Mouse (Mus musculus) liver, embryonic 13.5 days (tissue): ENCODE data around the gene Manba. TPM values are rescaled to one million over a fixed set of nuclear protein-coding genes. Genes with fewer than 3 reads are reported as not detected.
A peak's percentile ranks its signal among the peaks of the same experiment; 100 is the strongest.
"Not testable (repeated sequence)": the region's sequence is repeated elsewhere in the genome, so short reads cannot be mapped to it uniquely, and the experiment has no call there.

Experiments
- ATAC-seq: fragments of 200-750 bp; cut with Nextera tagmentation; 2 replicates; pipeline ENCODE4 v1.8.0; 2017; ENCODE audit warnings: low read depth, mild to moderate bottlenecking, moderate number of reproducible peaks, moderate library complexity
- DNase-seq: peaks from one replicate; pipeline ENCODE4 v3.0.0; 2022
- H3K27ac ChIP-seq: fragments of 300-500 bp; sonication (generic); 2 replicates; pipeline ENCODE4 v1.5.1; 2015; ENCODE audit warnings: moderate library complexity, mild to moderate bottlenecking, inconsistent platforms
- H3K27me3 ChIP-seq: fragments of 300-500 bp; sonication (generic); 2 replicates; pipeline ENCODE4 v1.6.1; 2015; ENCODE audit warnings: mild to moderate bottlenecking, inconsistent platforms
- H3K36me3 ChIP-seq: fragments of 300-500 bp; sonication (generic); 2 replicates; pipeline ENCODE4 v1.6.1; 2015; ENCODE audit warnings: mild to moderate bottlenecking, inconsistent platforms
- H3K4me1 ChIP-seq: fragments of 300-500 bp; sonication (generic); replicated peaks from 2 replicates; pipeline ENCODE4 v1.6.1; 2015; ENCODE audit warnings: inconsistent platforms
- H3K4me2 ChIP-seq: fragments of 300-500 bp; sonication (generic); 2 replicates; pipeline ENCODE4 v1.6.1; 2015; ENCODE audit warnings: inconsistent platforms, mild to moderate bottlenecking, moderate library complexity
- H3K4me3 ChIP-seq: fragments of 300-500 bp; sonication (generic); replicated peaks from 2 replicates; pipeline ENCODE4 v1.5.1; 2015; ENCODE audit warnings: mild to moderate bottlenecking, inconsistent platforms
- H3K9ac ChIP-seq: fragments of 300-500 bp; sonication (generic); 2 replicates; pipeline ENCODE4 v1.6.1; 2015; ENCODE audit warnings: mild to moderate bottlenecking, inconsistent platforms
- H3K9me3 ChIP-seq: fragments of 300-500 bp; sonication (generic); replicated peaks from 2 replicates; pipeline ENCODE4 v1.6.1; 2016; ENCODE audit warnings: inconsistent platforms
- WGBS: fragments of 180-500 bp; shearing (Covaris S2); methylation state at CpG from one replicate; pipeline ENCODE4 v1.1.7; 2015; ENCODE audit not compliant: insufficient replicate concordance; 5-methylcytosine and 5-hydroxymethylcytosine counted together
- polyA plus RNA-seq: library from polyadenylated mRNA; unstranded; fragments of >200 nt; fragmentation: Nextera tagmentation; extraction: Ambion mirVana; gene quantifications from 2 replicates; pipeline ENCODE4 v1.2.1, GENCODE M21; 2015

The Manba gene
- polyA plus RNA-seq, 1 experiment from 2014 or later = 4.9 TPM

DNA sequence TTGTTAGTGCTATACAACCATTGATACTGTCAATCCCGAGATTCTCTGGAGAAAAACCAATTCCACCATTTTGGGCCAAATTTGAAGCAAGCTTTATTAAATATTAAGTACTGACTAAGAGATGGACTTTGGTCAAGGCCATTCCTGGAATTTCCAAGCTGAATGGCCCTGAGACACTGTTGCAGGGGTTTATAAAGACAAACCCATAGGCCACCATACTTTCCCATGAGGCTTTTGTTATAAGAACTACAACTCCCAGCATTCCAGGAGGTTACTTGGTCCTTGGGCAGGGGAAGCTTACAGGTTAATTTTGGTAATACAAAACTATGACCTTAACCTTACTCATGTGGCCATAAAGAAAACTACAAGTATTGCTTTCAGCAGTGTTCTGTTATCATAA is 22.8 kb downstream of the Manba start:
- Histone ChIP-seq H3K9ac (no peak overlapping the region), H3K27ac (no peak overlapping the region), H3K36me3 (no peaks in the 10 kb centered on the region), H3K4me1 (no peaks in the 10 kb centered on the region), H3K27me3 (no peaks in the 10 kb centered on the region), H3K4me2 (no peak overlapping the region), H3K9me3 (no peaks in the 10 kb centered on the region), H3K4me3 (no peak overlapping the region)
- ATAC-seq (no peak), DNase-seq (no peak)
- 71% methylated on average over 1 of the region's 1 CpGs for WGBS

DNA sequence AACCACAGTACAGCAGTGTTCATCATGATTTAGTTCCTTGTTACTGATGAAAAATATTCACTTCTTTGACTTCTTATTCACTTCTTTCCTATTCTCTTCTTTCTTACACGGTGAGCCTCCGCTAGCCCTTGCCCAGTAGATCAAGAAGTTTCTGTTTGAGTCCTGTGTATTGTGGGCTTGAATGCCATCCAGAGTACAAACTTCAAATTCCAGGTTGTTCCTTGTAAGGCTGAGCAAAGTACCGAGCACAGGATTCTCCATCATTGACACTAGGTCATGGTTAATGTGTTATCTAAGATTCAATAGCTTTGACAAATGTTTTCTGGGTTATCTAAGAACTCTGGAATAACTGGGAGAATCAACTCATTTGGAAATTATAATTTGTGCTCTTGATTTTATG is 25.0 kb downstream of the Manba start:
- no peak for ATAC-seq
- no peak for DNase-seq
- Histone ChIP-seq H3K9me3 (no peaks in the 10 kb centered on the region), H3K4me2 (no peak overlapping the region), H3K27ac (no peak overlapping the region), H3K9ac (no peak overlapping the region), H3K4me3 (no peak overlapping the region), H3K4me1 (0 out of 2 replicates have a peak, but pooled peaks cover 5% of the 10 kb centered on the region), H3K27me3 (no peaks in the 10 kb centered on the region), H3K36me3 (no peaks in the 10 kb centered on the region)
- WGBS = 77% methylated on average over 3 of the region's 3 CpGs

DNA sequence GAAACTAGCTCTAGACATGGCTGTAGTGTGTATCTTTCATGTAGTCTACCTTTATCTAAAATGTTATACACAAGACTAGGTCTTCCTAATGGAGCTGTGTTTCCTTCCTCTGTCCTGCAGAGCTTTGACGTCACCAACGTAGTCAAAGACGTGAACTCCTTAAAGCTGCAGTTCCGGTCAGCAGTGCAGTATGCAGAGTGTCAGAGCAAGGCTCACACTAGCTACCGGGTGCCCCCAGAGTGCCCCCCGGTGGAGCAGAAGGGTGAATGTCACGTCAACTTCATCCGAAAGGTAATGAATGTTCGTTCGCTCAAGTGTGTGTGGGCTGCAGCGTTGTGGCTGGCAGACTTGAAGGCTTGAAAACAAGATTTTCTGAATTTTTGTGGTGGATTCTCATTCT is 26.3 kb downstream of the Manba start:
- Histone ChIP-seq H3K27me3 (no peaks in the 10 kb centered on the region), H3K9ac (no peak overlapping the region), H3K4me2 (no peak overlapping the region), H3K4me3 (no peak overlapping the region), H3K4me1 (peaks cover 7% of the 10 kb centered on the region), H3K9me3 (no peaks in the 10 kb centered on the region), H3K36me3 (no peaks in the 10 kb centered on the region), H3K27ac (no peak overlapping the region)
- 57% methylated on average over 11 of the region's 11 CpGs for WGBS
- ATAC-seq = no peak
- DNase-seq = no peak

DNA sequence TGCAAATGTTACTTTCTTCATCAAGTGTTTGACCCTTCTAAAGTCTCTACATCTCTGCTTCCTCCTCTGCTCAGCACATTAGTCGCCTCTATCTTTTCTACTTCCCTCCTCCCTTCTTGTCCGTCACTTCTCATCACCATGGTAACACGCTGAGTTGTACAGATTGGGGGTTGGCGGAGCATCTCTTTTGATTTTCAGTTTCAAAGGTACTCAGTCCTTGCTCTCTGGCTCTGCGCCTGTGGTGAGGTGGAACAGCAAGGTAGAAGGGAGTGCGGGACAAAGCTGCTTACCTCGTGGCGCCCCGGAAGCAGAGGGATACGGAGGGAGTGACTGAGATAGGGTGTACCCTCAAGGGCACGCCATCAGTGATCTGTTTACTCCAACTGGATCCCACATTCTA is 27.9 kb downstream of the Manba start:
- Histone ChIP-seq H3K36me3 (no peaks in the 10 kb centered on the region), H3K4me2 (no peak overlapping the region)

DNA sequence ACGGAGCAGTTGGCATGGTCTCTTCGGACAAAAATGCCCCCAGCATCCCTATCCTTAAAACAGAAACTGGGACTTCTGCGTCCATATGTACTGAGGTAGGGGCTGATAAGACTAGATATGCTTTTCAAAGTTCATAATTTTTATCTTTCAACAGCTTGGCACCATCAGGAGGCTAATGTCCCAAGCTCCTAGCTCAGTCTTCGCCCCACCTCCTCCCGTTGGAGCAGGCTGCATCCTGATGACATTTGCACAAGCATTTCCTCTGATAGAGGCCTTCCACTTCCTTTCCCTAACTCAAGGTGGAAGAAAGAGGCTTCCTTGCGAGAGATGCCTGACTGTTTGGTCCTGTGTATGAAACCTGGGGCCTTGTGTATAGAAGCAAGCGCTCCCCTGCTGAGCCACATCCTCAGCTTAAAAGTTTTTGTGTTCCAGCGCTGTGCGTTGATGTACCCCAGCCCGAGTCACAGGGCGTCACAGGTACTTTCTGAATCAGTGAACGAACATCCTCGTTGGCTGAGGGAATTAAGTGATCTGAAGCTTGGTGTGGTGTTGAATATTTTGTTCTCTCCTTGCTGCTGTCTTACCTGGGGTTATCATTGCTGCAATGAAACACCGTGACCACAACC is 28.5 kb downstream of the Manba start:
- Histone ChIP-seq H3K4me2 (no peak overlapping the region), H3K27ac (no peak overlapping the region), H3K4me3 (no peak overlapping the region), H3K36me3 (no peaks in the 10 kb centered on the region), H3K9me3 (no peaks in the 10 kb centered on the region), H3K27me3 (no peaks in the 10 kb centered on the region), H3K4me1 (peaks cover 13% of the 10 kb centered on the region), H3K9ac (no peak overlapping the region)
- 66% methylated on average over 14 of the region's 14 CpGs for WGBS
- no peak for ATAC-seq
- no peak for DNase-seq

More for the DNA sequence above, 27.9 kb downstream of the Manba start:
- Histone ChIP-seq H3K27me3 (no peaks in the 10 kb centered on the region), H3K27ac (no peak overlapping the region), H3K9ac (no peak overlapping the region), H3K4me1 (peaks cover 13% of the 10 kb centered on the region), H3K9me3 (no peaks in the 10 kb centered on the region), H3K4me3 (no peak overlapping the region)
- ATAC-seq = no peak
- 60% methylated on average over 11 of the region's 11 CpGs for WGBS
- DNase-seq = no peak

DNA sequence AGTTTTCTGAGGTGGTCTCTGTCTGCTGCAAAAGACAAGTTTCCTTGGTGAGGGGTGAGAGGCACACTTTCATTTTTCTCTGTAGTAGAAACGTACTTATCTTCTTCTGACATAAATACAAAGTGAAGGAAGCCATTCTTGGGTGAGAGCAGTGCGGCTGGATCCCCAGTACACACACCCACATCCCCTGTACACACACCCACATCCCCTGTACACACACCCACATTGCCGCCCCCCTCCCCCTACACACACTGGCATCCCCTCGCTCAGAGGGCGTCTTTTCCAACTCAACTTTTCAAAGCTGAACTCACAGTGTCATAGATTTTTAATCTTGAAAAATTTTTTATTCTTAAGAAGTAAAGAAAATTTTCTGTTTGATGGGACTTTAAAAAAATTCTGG is 29.8 kb downstream of the Manba start:
- Histone ChIP-seq H3K4me2 (no peak overlapping the region), H3K9me3 (no peaks in the 10 kb centered on the region), H3K27me3 (no peaks in the 10 kb centered on the region), H3K4me3 (no peak overlapping the region), H3K9ac (no peak overlapping the region), H3K36me3 (no peaks in the 10 kb centered on the region), H3K4me1 (peaks cover 13% of the 10 kb centered on the region), H3K27ac (no peak overlapping the region)
- 52% methylated on average over 5 of the region's 5 CpGs for WGBS
- ATAC-seq = no peak
- DNase-seq = no peak

DNA sequence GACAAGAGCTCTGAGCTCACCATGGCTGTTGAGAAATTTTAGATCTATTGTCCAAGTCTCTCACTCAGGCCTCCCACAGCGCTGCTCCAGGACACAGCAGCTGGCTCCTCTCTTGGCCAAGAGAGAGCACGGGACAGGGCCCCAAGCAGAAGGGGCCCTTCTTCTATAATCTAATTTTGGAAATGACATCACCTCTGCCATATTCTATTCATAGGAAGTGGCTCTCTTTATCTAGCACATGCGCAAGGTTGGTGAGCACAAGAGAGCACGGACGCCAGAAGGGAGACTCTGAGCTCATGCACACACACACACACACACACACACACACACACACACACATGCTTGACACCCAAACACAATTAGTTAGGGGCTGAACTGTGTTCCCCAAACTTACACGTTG is 31.5 kb downstream of the Manba start:
- 18% methylated on average over 6 of the region's 6 CpGs for WGBS
- H3K4me2 ChIP-seq = 0 out of 2 replicates have a peak overlapping the region, but pooled peaks have one; percentile 10
- no peak for DNase-seq

DNA sequence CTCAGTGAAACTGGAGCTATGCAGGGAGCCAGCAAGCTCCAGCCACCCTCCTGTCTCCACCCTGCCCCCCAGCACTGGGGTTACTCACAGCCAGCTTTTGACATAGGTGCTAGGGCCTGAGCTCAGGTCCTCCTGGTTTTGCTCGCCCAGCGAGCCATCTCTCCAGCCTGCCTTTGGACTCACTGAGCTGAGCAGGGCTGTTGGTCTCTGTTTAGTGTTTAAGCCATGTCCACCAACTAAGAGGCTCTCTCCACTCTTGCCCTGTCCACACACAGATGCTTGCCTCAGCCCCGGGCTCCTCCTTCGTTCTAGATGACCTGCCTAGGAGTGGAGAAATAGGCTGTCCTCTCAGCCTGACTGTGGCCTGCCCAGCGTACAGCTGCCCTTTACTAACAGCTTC is 33.5 kb downstream of the Manba start:
- Histone ChIP-seq H3K4me2 (no peak overlapping the region), H3K36me3 (no peaks in the 10 kb centered on the region), H3K9ac (no peak overlapping the region), H3K4me3 (no peak overlapping the region), H3K27ac (no peak overlapping the region), H3K9me3 (no peaks in the 10 kb centered on the region), H3K4me1 (peaks cover 18% of the 10 kb centered on the region), H3K27me3 (no peaks in the 10 kb centered on the region)
- 76% methylated on average over 5 of the region's 5 CpGs for WGBS
- no peak for ATAC-seq
- no peak for DNase-seq

More for the DNA sequence above, 31.5 kb downstream of the Manba start:
- Histone ChIP-seq H3K36me3 (no peaks in the 10 kb centered on the region), H3K4me3 (no peak overlapping the region), H3K27me3 (no peaks in the 10 kb centered on the region), H3K4me1 (peaks cover 13% of the 10 kb centered on the region), H3K9ac (no peak overlapping the region), H3K27ac (no peak overlapping the region), H3K9me3 (no peaks in the 10 kb centered on the region)
- ATAC-seq = peak; percentile 78

DNA sequence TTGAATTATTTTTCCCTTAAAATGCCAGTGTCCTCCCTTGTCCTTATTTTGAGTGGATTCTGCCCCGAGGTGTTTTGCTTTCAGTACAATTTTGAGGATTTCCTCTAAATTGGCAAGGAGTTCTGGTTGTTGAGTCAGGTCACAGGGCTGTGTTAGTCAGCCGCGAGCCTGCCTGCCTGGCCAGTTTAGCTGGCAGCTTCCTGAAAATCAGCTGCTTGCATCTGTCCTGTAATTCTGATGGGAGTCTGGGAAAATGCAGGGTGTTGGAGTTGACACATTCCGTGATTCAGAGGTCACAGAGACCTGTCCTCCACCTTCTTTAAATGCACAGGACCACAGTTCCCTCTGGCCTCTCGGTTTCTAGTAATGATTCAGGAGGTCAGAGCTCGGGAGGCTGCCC is 34.2 kb downstream of the Manba start:
- Histone ChIP-seq H3K9ac (no peak overlapping the region), H3K4me3 (no peak overlapping the region), H3K4me2 (no peak overlapping the region), H3K27me3 (no peaks in the 10 kb centered on the region), H3K9me3 (no peaks in the 10 kb centered on the region), H3K27ac (no peak overlapping the region), H3K36me3 (no peaks in the 10 kb centered on the region), H3K4me1 (peaks cover 18% of the 10 kb centered on the region)
- ATAC-seq = no peak
- WGBS = 68% methylated on average over 6 of the region's 6 CpGs
- DNase-seq = no peak

DNA sequence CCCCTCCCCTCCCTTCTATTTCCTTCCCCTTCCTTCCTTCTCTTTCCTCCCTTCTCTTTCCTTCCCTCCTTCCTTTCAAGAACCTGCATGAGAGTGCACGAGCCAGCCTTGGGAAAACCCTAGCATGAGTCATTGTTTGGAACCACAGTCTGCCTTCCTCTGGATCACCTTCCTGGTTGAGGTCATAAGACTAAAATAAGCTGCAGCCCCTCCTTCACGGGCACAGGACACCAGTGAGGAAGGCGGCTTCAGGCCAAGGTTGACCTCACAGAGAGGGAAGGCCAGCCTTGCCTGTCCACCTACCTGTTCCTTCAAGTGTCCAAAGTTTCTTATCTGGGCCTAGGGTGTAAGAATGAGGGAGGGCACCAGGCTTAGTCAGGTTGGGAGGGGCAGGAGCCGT is 36.6 kb downstream of the Manba start:
- WGBS = 33% methylated on average over 4 of the region's 4 CpGs
- peaks cover 14% of the 10 kb centered on the region for H3K4me1 ChIP-seq
- H3K27me3 ChIP-seq = no peaks in the 10 kb centered on the region
- peak overlapping the region; percentile 41 for H3K4me2 ChIP-seq
- no peak for DNase-seq
- H3K4me3 ChIP-seq = no peak overlapping the region
- ATAC-seq = peak; percentile 32; the same call in 1 of the 2 replicates
- peak overlapping the region; percentile 43; the same call in 1 of the 2 replicates for H3K27ac ChIP-seq
- no peaks in the 10 kb centered on the region for H3K9me3 ChIP-seq
- H3K9ac ChIP-seq = no peak overlapping the region
- no peaks in the 10 kb centered on the region for H3K36me3 ChIP-seq

DNA sequence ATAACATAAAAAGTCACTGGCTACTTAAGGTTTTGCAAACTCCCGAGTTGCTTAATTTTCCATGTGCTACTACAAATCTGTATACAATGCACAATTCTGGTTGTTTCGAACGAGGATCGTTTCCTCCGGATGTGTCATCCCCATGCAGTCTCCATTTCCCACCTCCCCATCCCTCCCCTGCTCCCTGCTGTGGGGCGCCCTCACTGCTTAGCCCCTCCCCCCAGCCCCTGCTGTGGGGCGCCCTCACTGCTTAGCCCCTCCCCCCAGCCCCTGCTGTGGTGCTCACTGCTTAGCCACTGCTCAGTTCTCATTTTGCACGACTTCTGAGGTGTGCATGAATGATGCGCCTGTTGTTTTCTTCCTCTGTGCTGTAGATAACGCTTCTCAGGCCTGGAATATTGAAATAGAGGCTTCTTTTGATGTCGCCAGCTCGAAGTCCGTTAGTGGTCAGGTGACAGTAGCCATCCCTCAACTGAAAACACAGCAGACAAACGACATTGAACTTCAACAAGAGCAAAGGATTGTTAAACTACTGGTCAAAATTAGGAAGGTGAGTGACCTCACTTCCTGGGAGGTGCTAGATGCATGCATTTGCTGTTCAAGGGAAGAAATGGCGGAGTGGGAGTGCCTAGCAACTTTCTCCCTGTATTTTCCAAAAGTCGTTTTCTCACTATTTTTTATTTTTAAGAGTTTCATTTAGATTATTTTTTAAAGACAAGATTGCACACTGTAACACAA is 37.4 kb downstream of the Manba start:
- no peaks in the 10 kb centered on the region for H3K36me3 ChIP-seq
- WGBS = 33% methylated on average over 16 of the region's 16 CpGs
- peaks cover 10% of the 10 kb centered on the region for H3K4me1 ChIP-seq
- no peaks in the 10 kb centered on the region for H3K9me3 ChIP-seq
- H3K27ac ChIP-seq = peak overlapping the region; percentile 50
- DNase-seq (no peak), ATAC-seq (peak; percentile 49; the same call in 1 of the 2 replicates)
- H3K27me3 ChIP-seq = no peaks in the 10 kb centered on the region
- H3K4me2 ChIP-seq = peak overlapping the region; percentile 41
- no peak overlapping the region for H3K9ac ChIP-seq
- 0 out of 2 replicates have a peak overlapping the region, but pooled peaks have one; percentile 4 for H3K4me3 ChIP-seq

DNA sequence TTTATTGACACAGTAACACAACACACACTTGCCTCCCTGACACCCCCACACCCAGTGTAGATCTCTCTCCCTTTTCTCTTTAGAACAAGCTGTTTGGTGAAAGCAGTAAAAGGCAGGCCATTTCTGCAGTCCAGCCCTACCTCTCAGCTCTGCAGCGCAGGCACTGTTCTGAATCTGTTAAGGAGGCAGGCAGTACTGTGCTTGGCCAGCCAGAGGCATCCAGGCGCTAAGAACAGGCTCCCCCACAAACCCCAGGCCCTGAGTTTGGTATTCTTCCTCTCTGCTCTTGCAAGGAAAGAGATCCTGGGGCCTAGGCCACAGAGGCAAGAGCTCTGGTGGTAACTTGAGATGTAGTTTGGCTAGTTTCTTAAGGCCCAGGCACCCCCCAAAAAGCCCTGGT is 39.5 kb downstream of the Manba start:
- 66% methylated on average over 2 of the region's 2 CpGs for WGBS
- H3K4me3 ChIP-seq, ATAC-seq: not testable (repeated sequence)

More for the DNA sequence above, 39.5 kb downstream of the Manba start:
- peaks cover 10% of the 10 kb centered on the region for H3K4me1 ChIP-seq
- not testable (repeated sequence) for H3K36me3 ChIP-seq, H3K4me2 ChIP-seq, H3K27me3 ChIP-seq, H3K27ac ChIP-seq, H3K9me3 ChIP-seq, H3K9ac ChIP-seq, DNase-seq
